Comparison of ENCODE assay signal across 14 mouse cellular contexts in genomic region chr17:28249062-28249461, GRCm38 (mm10).
"Had no signal": no experiment of that assay in that cellular context is flagged by ENCODE, and none has a peak within 500 bp of the region (broad histone marks: within the 10 kb centered on the region; RNA-seq: fewer than 3 reads in every experiment).

No protein-coding gene starts in this region.

- H3K27ac ChIP-seq: kidney, embryonic 15.5 days; liver, embryonic 14.5 days; lung, embryonic 15.5 days; macrophage; midbrain, embryonic 15.5 days; neural tube, embryonic 13.5 days had no signal

- H3K4me3 ChIP-seq: kidney, embryonic 15.5 days; lung, embryonic 15.5 days; midbrain, embryonic 15.5 days; neural tube, embryonic 13.5 days had no signal

- H3K9ac ChIP-seq: kidney, embryonic 15.5 days; liver, embryonic 14.5 days; lung, embryonic 15.5 days; midbrain, embryonic 15.5 days; neural tube, embryonic 13.5 days had no signal

- H3K27me3 ChIP-seq: kidney, embryonic 15.5 days; lung, embryonic 15.5 days; midbrain, embryonic 15.5 days; neural tube, embryonic 13.5 days had no signal

- H3K36me3 ChIP-seq: lung, embryonic 15.5 days; midbrain, embryonic 15.5 days; neural tube, embryonic 13.5 days had no signal

- DNase-seq: kidney, adult 2 months; kidney, postnatal 14 days; left cerebral cortex, postnatal 4 days; liver; lung, postnatal 14 days; thymus, adult 2 months; thymus, postnatal 25 days had no signal

- H3K4me2 ChIP-seq: kidney, embryonic 15.5 days; lung, embryonic 15.5 days; midbrain, embryonic 15.5 days; neural tube, embryonic 13.5 days had no signal

- ATAC-seq: intestine, embryonic 16.5 days; midbrain, embryonic 15.5 days had no signal

- H3K9me3 ChIP-seq: kidney, embryonic 15.5 days; lung, embryonic 15.5 days; midbrain, embryonic 15.5 days; neural tube, embryonic 13.5 days had no signal
